Mouse (Mus musculus) heart, embryonic 16.5 days (tissue): ENCODE data around the gene Gpr33. TPM values are rescaled to one million over a fixed set of nuclear protein-coding genes. Genes with fewer than 3 reads are reported as not detected.

Experiments used
- ATAC-seq: fragments of 200-750 bp; cut with Nextera tagmentation; replicated peaks from 2 replicates; pipeline ENCODE4 v1.8.0; 2017; ENCODE audit warnings: moderate number of reproducible peaks; ENCODE audit not compliant: insufficient read depth, low FRiP score; ENCODE audit errors: extremely low read depth
- H3K27ac ChIP-seq: fragments of 300-500 bp; sonication (generic); 2 replicates; pipeline ENCODE4 v1.5.1; 2014; ENCODE audit warnings: mild to moderate bottlenecking, low read length, control low read depth, moderate library complexity
- H3K27me3 ChIP-seq: fragments of 300-500 bp; sonication (generic); 2 replicates; pipeline ENCODE4 v1.6.1; 2014; ENCODE audit warnings: low read length, mixed read lengths; ENCODE audit not compliant: control insufficient read depth, insufficient read depth
- H3K36me3 ChIP-seq: fragments of 300-500 bp; sonication (generic); 2 replicates; pipeline ENCODE4 v1.6.1; 2014; ENCODE audit not compliant: control insufficient read depth, insufficient read depth
- H3K4me1 ChIP-seq: fragments of 300-500 bp; sonication (generic); 2 replicates; pipeline ENCODE4 v1.6.1; 2014; ENCODE audit warnings: low read length, mixed read lengths; ENCODE audit not compliant: control insufficient read depth, insufficient read depth
- H3K4me2 ChIP-seq: fragments of 300-500 bp; sonication (generic); 2 replicates; pipeline ENCODE4 v1.6.1; 2014; ENCODE audit warnings: low read depth, mild to moderate bottlenecking, control low read depth, low read length
- H3K4me3 ChIP-seq: fragments of 300-500 bp; sonication (generic); 2 replicates; pipeline ENCODE4 v1.5.1; 2014; ENCODE audit warnings: mild to moderate bottlenecking, control low read depth, low read length
- H3K9ac ChIP-seq: fragments of 300-500 bp; sonication (generic); 2 replicates; pipeline ENCODE4 v1.6.1; 2014; ENCODE audit warnings: low read length, control low read depth
- H3K9me3 ChIP-seq: fragments of 300-500 bp; sonication (generic); replicated peaks from 2 replicates; pipeline ENCODE4 v1.6.1; 2016; ENCODE audit warnings: low read length; ENCODE audit not compliant: control insufficient read depth
- WGBS: fragments of 180-500 bp; shearing (Covaris S2); extraction: QIAGEN DNeasy Blood & Tissue Kit; methylation state at CpG from one replicate; pipeline ENCODE4 v1.1.7; 2014; 5-methylcytosine and 5-hydroxymethylcytosine counted together
- polyA plus RNA-seq: library from polyadenylated mRNA; unstranded; fragments of >200 nt; fragmentation: Nextera tagmentation; extraction: Ambion mirVana; gene quantifications from 2 replicates; pipeline ENCODE4 v1.2.1, GENCODE M21; 2015

The Gpr33 gene
- polyA plus RNA-seq, 1 experiment from 2014 or later, result not detected

DNA sequence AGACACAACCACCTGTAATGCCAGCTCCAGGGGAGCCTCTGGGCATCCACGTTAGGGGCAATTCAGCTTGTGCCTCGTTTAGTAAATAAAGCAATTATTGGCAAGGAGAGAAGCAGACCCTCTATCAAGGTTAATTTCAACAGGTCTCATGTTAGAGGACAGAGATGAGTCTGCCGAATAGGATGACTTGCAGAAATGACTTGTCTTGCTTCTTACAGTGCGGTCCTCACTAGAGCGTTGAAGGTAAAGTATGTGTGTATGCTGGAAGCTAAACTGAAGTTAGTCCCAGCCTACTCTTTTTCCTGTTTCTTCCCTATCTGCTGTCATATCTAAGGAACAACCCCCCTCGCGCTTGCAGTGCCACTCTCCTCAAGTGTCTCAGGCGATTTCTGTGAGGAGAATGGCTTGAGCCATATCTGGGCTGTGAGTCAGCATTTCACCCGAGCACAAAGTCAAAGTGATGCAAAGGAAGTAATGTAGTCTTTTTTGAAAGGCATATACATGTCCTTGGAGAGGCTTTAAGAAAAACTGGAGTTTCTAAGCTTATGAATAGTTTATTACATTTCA lies 29.4 kb downstream of the Gpr33 start:
- H3K4me1 ChIP-seq, result no peaks in the 10 kb centered on the region
- H3K27me3 ChIP-seq, result no peaks in the 10 kb centered on the region
- peaks cover 11% of the 10 kb centered on the region for H3K36me3 ChIP-seq
- no peaks in the 10 kb centered on the region for H3K9me3 ChIP-seq
- no peak overlapping the region for H3K27ac ChIP-seq
- WGBS, result 77% methylated on average over 9 of the region's 9 CpGs
- H3K4me3 ChIP-seq, result no peak overlapping the region
- H3K9ac ChIP-seq, result no peak overlapping the region
- no peak overlapping the region for H3K4me2 ChIP-seq
- ATAC-seq, result no peak

DNA sequence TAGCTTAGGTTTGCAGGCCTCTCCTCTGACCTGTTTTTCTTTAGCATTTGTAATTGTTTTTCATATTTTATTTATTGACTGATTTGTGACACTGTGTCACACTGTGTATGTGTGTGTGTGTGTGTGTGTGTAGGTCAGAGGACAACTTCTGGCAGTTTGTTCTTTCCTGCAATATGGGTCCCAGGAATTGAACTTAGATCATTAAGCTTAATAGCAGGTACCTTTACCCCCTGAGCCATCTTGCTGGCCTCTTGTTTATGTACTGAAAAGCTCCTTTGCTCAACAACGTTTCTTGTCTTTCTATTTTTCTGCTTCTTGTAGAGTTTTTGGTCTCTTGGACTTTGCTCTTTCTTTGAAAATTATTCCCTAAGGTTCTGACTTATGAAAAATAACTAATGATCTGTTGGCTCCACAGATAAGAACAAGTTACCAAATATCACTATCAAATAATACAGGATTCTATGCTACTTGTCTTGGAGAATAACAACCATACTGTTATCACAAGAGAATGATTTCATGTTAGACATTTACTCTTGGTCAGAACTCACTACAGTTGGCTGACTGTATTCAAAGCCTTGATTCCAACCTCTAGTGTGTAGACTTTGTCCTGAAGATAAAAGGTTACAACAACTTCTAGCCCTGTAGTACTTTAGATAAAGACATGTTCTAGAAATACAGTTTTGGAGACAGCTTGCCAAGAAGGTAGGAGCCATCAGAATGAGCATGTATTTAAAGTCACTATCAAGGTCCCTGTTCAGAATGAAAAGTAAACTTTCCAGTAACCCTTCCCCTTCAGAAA lies 31.9 kb downstream of the Gpr33 start:
- no peak overlapping the region for H3K9ac ChIP-seq
- no peaks in the 10 kb centered on the region for H3K27me3 ChIP-seq
- no peaks in the 10 kb centered on the region for H3K9me3 ChIP-seq
- ATAC-seq, result no peak
- no peaks in the 10 kb centered on the region for H3K4me1 ChIP-seq
- peaks cover 11% of the 10 kb centered on the region for H3K36me3 ChIP-seq
- 83% methylated on average over 1 of the region's 1 CpGs for WGBS
- no peak overlapping the region for H3K27ac ChIP-seq
- H3K4me2 ChIP-seq, result no peak overlapping the region
- H3K4me3 ChIP-seq, result no peak overlapping the region

DNA sequence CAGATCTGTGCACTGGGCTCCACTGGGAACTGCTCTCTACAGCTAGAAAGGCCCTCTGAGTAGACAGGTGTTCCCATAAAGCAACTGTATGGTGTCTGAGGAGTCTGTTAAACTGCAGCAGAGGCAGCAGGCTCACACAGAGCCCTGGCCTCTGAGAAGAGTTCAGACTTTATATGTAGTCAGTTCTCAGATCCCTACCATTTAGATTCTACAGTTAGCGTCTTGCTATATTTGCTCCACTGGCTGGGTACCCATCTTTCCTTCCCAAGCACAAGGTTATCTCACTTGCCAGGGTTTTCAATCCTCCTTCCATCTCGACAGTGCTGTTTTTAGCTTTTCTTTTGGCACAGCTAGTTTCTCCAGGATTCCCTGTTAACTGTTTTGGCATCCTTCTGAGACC lies 37.2 kb downstream of the Gpr33 start:
- no peak overlapping the region for H3K27ac ChIP-seq
- WGBS, result 58% methylated on average over 2 of the region's 2 CpGs
- H3K36me3 ChIP-seq, result 0 out of 2 replicates have a peak, but pooled peaks cover 3% of the 10 kb centered on the region
- H3K9me3 ChIP-seq, result no peaks in the 10 kb centered on the region
- H3K27me3 ChIP-seq, result no peaks in the 10 kb centered on the region
- no peak overlapping the region for H3K9ac ChIP-seq
- H3K4me2 ChIP-seq, result no peak overlapping the region
- ATAC-seq, result no peak
- no peak overlapping the region for H3K4me3 ChIP-seq
- H3K4me1 ChIP-seq, result no peaks in the 10 kb centered on the region

DNA sequence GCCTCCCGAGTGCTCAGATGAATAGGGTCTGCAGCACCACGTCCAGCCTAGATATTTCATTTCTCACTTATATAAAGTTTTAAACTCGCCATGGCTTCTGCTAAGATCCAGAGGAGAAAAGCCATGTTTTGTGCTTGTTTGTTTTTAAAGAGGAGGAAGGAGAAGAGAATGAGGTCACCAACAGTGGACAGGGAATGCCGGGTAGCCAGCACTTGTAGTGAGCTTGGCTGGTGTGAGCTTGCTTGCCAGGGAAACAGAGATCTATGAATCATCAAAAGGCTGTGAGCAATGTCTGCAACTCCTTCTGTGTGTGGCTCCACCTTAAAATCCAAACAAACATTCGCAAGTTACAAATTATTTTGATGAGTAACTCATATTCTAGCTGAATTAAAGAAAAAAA lies 39.3 kb downstream of the Gpr33 start:
- ATAC-seq, result no peak
- WGBS, result 76% methylated on average over 5 of the region's 5 CpGs

DNA sequence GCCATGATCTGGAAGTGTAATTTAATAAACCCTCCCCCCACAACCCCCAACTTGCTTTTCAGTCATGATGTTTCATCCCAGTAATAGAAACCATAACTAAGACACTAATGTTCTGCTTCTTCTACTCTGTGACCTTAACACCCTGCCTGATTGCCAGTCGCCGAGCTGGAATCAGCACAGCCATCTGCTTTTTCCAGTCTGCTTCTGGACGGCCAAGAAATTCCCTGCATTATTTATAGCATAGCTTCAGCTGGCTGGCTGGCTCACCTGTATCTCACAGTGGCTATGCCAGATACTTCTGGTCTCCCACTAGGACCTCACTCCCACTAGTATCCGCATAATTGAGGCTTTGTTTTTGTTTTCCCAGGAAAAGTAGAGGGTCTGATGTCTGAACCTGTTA lies 42.0 kb downstream of the Gpr33 start:
- Histone ChIP-seq H3K4me2 (no peak overlapping the region), H3K4me3 (no peak overlapping the region), H3K36me3 (0 out of 2 replicates have a peak, but pooled peaks cover 3% of the 10 kb centered on the region), H3K9me3 (no peaks in the 10 kb centered on the region), H3K27me3 (no peaks in the 10 kb centered on the region), H3K9ac (no peak overlapping the region), H3K4me1 (no peaks in the 10 kb centered on the region), H3K27ac (no peak overlapping the region)
- WGBS, result 30% methylated on average over 4 of the region's 4 CpGs
- no peak for ATAC-seq

More for the DNA sequence above, 39.3 kb downstream of the Gpr33 start:
- H3K27me3 ChIP-seq, result no peaks in the 10 kb centered on the region
- no peak overlapping the region for H3K4me2 ChIP-seq
- H3K9ac ChIP-seq, result no peak overlapping the region
- 0 out of 2 replicates have a peak, but pooled peaks cover 3% of the 10 kb centered on the region for H3K36me3 ChIP-seq
- H3K27ac ChIP-seq, result no peak overlapping the region
- no peaks in the 10 kb centered on the region for H3K9me3 ChIP-seq
- H3K4me1 ChIP-seq, result no peaks in the 10 kb centered on the region
- H3K4me3 ChIP-seq, result no peak overlapping the region

DNA sequence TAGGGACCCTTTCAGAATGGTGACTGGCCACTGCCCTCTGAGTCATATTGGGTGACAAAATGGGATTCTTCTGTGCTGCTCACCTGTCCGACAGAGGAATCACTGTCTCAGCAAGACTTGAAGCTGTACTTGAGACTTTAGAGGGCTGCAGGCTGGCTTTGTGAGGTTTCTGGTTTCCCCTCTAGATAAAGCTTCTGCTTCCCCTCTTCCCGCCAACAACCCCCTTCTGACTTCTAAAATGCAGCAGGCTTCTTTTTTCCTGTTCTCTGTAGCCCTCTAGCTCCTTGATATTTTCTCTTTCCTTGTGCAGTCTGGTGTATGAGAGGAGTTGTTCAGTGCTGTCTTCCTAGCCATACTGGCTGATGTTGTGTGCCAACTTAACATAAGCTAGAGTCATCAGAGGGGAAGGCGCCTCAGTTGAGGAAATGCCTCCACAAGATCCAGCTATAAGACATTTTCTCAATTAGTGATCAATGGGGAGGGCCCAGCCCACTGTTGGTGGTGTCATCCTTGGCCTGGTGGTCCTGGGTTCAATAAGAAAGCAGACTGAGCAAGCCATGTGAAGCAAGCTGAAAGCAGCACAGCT lies 42.6 kb downstream of the Gpr33 start:
- 81% methylated on average over 3 of the region's 3 CpGs for WGBS

DNA sequence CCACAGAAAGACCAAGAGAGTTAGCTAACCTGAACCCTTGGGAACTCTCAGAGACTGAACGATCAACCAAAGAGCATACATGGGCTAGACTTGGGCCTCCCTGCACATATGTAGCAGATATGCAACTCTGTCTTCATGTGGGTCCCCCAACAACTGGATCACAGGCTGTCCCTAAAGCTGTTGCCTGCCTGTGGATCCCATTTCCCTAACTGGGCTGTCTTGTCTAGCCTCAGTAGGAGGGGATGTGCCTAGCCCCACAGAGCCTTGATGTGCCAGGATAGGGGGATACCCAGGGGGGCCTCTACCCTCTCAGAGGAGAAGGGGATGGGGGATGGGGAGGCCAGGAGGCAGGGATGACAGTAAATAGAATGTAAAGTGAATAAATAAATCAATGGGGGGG lies 44.2 kb downstream of the Gpr33 start:
- no peak for ATAC-seq
- Histone ChIP-seq H3K9ac (no peak overlapping the region), H3K4me2 (no peak overlapping the region), H3K27ac (no peak overlapping the region), H3K4me3 (no peak overlapping the region), H3K4me1 (no peaks in the 10 kb centered on the region), H3K36me3 (0 out of 2 replicates have a peak, but pooled peaks cover 3% of the 10 kb centered on the region), H3K9me3 (no peaks in the 10 kb centered on the region), H3K27me3 (no peaks in the 10 kb centered on the region)
- WGBS, result 95% methylated on average over 1 of the region's 1 CpGs

More for the DNA sequence above, 42.6 kb downstream of the Gpr33 start:
- Histone ChIP-seq H3K9ac (no peak overlapping the region), H3K36me3 (0 out of 2 replicates have a peak, but pooled peaks cover 3% of the 10 kb centered on the region), H3K27ac (no peak overlapping the region), H3K4me3 (no peak overlapping the region), H3K9me3 (no peaks in the 10 kb centered on the region), H3K4me1 (no peaks in the 10 kb centered on the region), H3K4me2 (no peak overlapping the region), H3K27me3 (no peaks in the 10 kb centered on the region)
- no peak for ATAC-seq

DNA sequence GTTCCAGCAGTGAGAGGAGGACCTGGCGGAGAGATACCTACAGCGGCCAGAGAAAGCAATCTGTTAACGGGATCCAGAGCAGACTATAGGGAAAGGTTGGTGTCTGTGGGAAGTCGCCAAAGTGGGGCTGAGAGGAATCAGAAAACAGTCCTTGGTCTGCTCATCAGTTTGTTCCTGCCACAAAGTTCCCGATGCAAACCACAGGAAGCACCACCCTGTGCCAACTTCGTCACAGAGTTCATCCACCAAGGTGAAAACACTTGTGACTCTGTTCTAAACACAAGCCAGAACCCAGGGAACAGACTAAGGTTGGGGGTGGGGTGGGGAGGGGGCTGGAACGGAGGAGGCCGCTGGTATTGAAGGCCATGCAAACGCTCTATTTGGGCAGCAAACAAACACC lies 51.3 kb downstream of the Gpr33 start:
- ATAC-seq, result no peak
- Histone ChIP-seq H3K36me3 (no peaks in the 10 kb centered on the region), H3K27me3 (no peaks in the 10 kb centered on the region), H3K4me3 (no peak overlapping the region), H3K9ac (no peak overlapping the region), H3K27ac (no peak overlapping the region), H3K9me3 (no peaks in the 10 kb centered on the region), H3K4me2 (no peak overlapping the region), H3K4me1 (no peaks in the 10 kb centered on the region)
- 62% methylated on average over 9 of the region's 9 CpGs for WGBS

DNA sequence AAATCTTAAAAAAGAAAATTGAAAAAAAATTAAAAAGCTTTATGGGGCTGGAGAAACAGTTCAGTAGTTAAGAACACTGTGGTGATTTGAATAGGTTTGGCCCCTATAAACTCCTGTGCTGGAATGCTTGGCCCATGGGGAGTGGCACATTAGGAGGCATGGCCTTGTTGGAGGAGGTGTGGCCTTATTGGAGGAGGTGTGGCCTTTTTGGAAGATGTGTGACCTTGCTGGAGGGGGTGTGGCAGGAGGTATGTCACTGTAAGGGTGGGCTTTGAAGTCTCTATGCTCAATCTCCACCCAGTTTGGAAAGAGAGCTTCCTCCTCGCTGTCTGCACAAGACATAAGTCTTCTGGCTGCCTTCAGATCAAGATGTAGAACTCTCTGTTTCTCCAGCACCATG lies 53.5 kb downstream of the Gpr33 start:
- ATAC-seq, result no peak
- no peak overlapping the region for H3K27ac ChIP-seq
- H3K36me3 ChIP-seq, result no peaks in the 10 kb centered on the region
- 100% methylated on average over 1 of the region's 1 CpGs for WGBS
- no peak overlapping the region for H3K4me3 ChIP-seq
- no peak overlapping the region for H3K9ac ChIP-seq
- H3K27me3 ChIP-seq, result no peaks in the 10 kb centered on the region
- H3K4me2 ChIP-seq, result no peak overlapping the region
- H3K9me3 ChIP-seq, result no peaks in the 10 kb centered on the region
- peaks cover 8% of the 10 kb centered on the region for H3K4me1 ChIP-seq
